Mouse (Mus musculus) adrenal gland, postnatal 14 days (tissue): ENCODE measurements around the gene Snap23. TPM values are rescaled to one million over a fixed set of nuclear protein-coding genes. Genes with fewer than 3 reads are reported as not detected.
A peak's percentile ranks its signal among the peaks of the same experiment; 100 is the strongest.
"Not testable (repeated sequence)": the region's sequence is repeated elsewhere in the genome, so short reads cannot be mapped to it uniquely, and the experiment has no call there.

ENCODE experiments used
- DNase-seq: peaks from one replicate; pipeline ENCODE4 v3.0.0; 2021; ENCODE audit warnings: mixed read lengths
- long read RNA-seq, 2 experiments: library from polyadenylated mRNA; stranded (forward); transcript quantifications; one replicate each; pipeline ENCODE4 v2.0.0; 2021
- total RNA-seq: library from RNA; stranded (reverse); gene quantifications from 2 replicates; pipeline ENCODE4 v1.2.3, GENCODE M21; 2021

Gene Snap23
- 55.9 and 56.0 TPM in 2 replicates for total RNA-seq
- long read RNA-seq, experiment 1, transcript Snap23-202 (8 exons, 2,723 nt): major isoform, 31 of 39 reads
- long read RNA-seq, experiment 1, partial matches to known transcripts: 0 of 39 reads
- long read RNA-seq, experiment 1, other reads (novel, unspliced or antisense): 3 of 39 reads
- long read RNA-seq, experiment 2, transcript Snap23-202 (8 exons, 2,723 nt): major isoform, 21 of 31 reads
- long read RNA-seq, experiment 2, partial matches to known transcripts: 1 of 31 reads
- long read RNA-seq, experiment 2, other reads (novel, unspliced or antisense): 5 of 31 reads

- DNase-seq: peak; percentile 97
Observed at GRCm38 (mm10) chr2:120566886-120567797, at the start of gene Snap23. Gene Snap23, plus strand, starts transcription at chr2:120567671.

- DNase-seq: peak; percentile 17
Observed at GRCm38 (mm10) chr2:120518547-120519210, 48.8 kb upstream of the Snap23 start.

GRCm38 (mm10) chr2:120526771-120527170 is 40.7 kb upstream of the Snap23 start:
- no peak for DNase-seq

- no peak for DNase-seq
Observed at GRCm38 (mm10) chr2:120529531-120529930, 37.9 kb upstream of the Snap23 start.

GRCm38 (mm10) chr2:120531223-120531622 is 36.2 kb upstream of the Snap23 start:
- DNase-seq: no peak

GRCm38 (mm10) chr2:120539333-120539732 is 28.1 kb upstream of the Snap23 start:
- peak; percentile 26 for DNase-seq

- peak; percentile 77 for DNase-seq
Observed at GRCm38 (mm10) chr2:120539778-120540208, 27.7 kb upstream of the Snap23 start.

GRCm38 (mm10) chr2:120544732-120545131 is 22.7 kb upstream of the Snap23 start:
- DNase-seq: no peak

GRCm38 (mm10) chr2:120556868-120557267 is 10.6 kb upstream of the Snap23 start:
- DNase-seq: no peak

GRCm38 (mm10) chr2:120558813-120559212 is 8.7 kb upstream of the Snap23 start:
- DNase-seq: no peak

GRCm38 (mm10) chr2:120561524-120561923 is 5.9 kb upstream of the Snap23 start:
- DNase-seq: no peak

GRCm38 (mm10) chr2:120562859-120563234 is 4.6 kb upstream of the Snap23 start:
- DNase-seq: no peak

GRCm38 (mm10) chr2:120563235-120563990 is 4.1 kb upstream of the Snap23 start, which contains the start of gene Zfp106:
Gene Zfp106, minus strand, starts transcription at chr2:120563843.
- DNase-seq: peak; percentile 93

GRCm38 (mm10) chr2:120564548-120565188 is 2.8 kb upstream of the Snap23 start:
- not testable (repeated sequence) for DNase-seq

- DNase-seq: no peak
Observed at GRCm38 (mm10) chr2:120565363-120565762, 2.1 kb upstream of the Snap23 start.

- no peak for DNase-seq
Observed at GRCm38 (mm10) chr2:120567798-120568320, 388 bp downstream of the Snap23 start.

GRCm38 (mm10) chr2:120571081-120571480 is 3.6 kb downstream of the Snap23 start:
- no peak for DNase-seq

- not testable (repeated sequence) for DNase-seq
Observed at GRCm38 (mm10) chr2:120572161-120572560, 4.7 kb downstream of the Snap23 start.

GRCm38 (mm10) chr2:120575121-120575520 is 7.7 kb downstream of the Snap23 start:
- no peak for DNase-seq

- DNase-seq: no peak
Observed at GRCm38 (mm10) chr2:120575978-120576377, 8.5 kb downstream of the Snap23 start.

GRCm38 (mm10) chr2:120577799-120578198 is 10.3 kb downstream of the Snap23 start:
- no peak for DNase-seq
